Mouse (Mus musculus) urinary bladder, adult 18-20 months (tissue): ENCODE results near the gene Hdac1.

Experiments
- DNase-seq, 2 experiments: peaks; one replicate each; pipeline ENCODE4 v3.0.0; 2022; ENCODE audit warnings: low spot score in 2 of 2, mixed read lengths in 2 of 2

The Hdac1 gene

DNA sequence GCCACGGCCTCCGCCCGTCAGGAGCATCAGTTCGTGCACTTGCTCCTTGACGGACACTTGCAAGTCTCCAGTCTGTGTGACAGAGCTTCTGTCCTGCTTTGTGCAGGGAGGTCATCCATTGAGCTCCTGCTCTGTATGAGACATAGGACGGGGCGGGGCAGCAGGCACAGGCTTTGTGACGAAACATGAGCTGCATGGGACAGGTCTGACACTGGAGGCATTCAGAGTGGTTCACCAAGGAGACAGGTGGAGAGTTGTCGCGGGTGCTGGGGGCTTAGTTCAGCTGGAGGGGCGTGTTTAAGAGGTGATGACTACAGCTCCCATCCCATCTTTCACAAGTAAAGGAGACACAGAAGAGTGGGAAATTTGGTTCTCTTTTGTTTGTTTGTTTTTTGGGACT is 66.5 kb downstream of the Hdac1 start:
- DNase-seq, result no peak
